Mouse (Mus musculus): Measurements from ENCODE around the gene Tbcel. TPM values are rescaled to one million over a fixed set of nuclear protein-coding genes. Genes with fewer than 3 reads are reported as not detected.

Tbcel gene
- total RNA-seq, 2 experiments from 2014 or later, result 15.1 to 18.7 TPM

GRCm38 (mm10) chr9:42490589-42491382, 16.8 kb downstream of the Tbcel start:
- no peak for DNase-seq
- intact Hi-C loops (cut with DNase I), result no loop called here

GRCm38 (mm10) chr9:42488071-42488470, 19.5 kb downstream of the Tbcel start:
- intact Hi-C loops (cut with DNase I), result no loop called here
- DNase-seq, result no peak

- DNase-seq, result no peak
- intact Hi-C loops (cut with DNase I), result no loop called here
These were observed 20.7 kb downstream of the Tbcel start for GRCm38 (mm10) chr9:42486913-42487312.

GRCm38 (mm10) chr9:42484667-42485066, 22.9 kb downstream of the Tbcel start:
- DNase-seq, result no peak
- intact Hi-C loops (cut with DNase I), result no loop called here

GRCm38 (mm10) chr9:42482944-42483343, 24.7 kb downstream of the Tbcel start:
- DNase-seq, result no peak
- intact Hi-C loops (cut with DNase I), result no loop called here

GRCm38 (mm10) chr9:42476166-42476565, 31.4 kb downstream of the Tbcel start:
- no peak for DNase-seq
- intact Hi-C loops (cut with DNase I), result no loop called here

- intact Hi-C loops (cut with DNase I), result no loop called here
- DNase-seq, result no peak
These were observed 33.4 kb downstream of the Tbcel start for GRCm38 (mm10) chr9:42474244-42474643.

- intact Hi-C loops (cut with DNase I), result no loop called here
These were observed 35.5 kb downstream of the Tbcel start for GRCm38 (mm10) chr9:42471921-42472747.

GRCm38 (mm10) chr9:42471214-42471613, 36.4 kb downstream of the Tbcel start:
- peak in 1 of 2 experiments; percentile 33 for DNase-seq
- intact Hi-C loops (cut with DNase I), result no loop called here

More at GRCm38 (mm10) chr9:42471921-42472747, 35.5 kb downstream of the Tbcel start:
- peak; percentile 74 to 83 for DNase-seq

- DNase-seq, result no peak
- intact Hi-C loops (cut with DNase I), result no loop called here
These were observed 38.3 kb downstream of the Tbcel start for GRCm38 (mm10) chr9:42469323-42469722.

- intact Hi-C loops (cut with DNase I), result no loop called here
These were observed 39.2 kb downstream of the Tbcel start for GRCm38 (mm10) chr9:42468360-42468759.

GRCm38 (mm10) chr9:42467116-42467815, 40.3 kb downstream of the Tbcel start:
- DNase-seq, result no peak
- intact Hi-C loops (cut with DNase I), result no loop called here

More at GRCm38 (mm10) chr9:42468360-42468759, 39.2 kb downstream of the Tbcel start:
- DNase-seq, result no peak

- intact Hi-C loops (cut with DNase I), result no loop called here
- no peak for DNase-seq
These were observed 41.9 kb downstream of the Tbcel start for GRCm38 (mm10) chr9:42465661-42466091.

GRCm38 (mm10) chr9:42464181-42464580, 43.4 kb downstream of the Tbcel start:
- no peak for DNase-seq
- intact Hi-C loops (cut with DNase I), result no loop called here

GRCm38 (mm10) chr9:42463220-42463989, 44.2 kb downstream of the Tbcel start:
- no peak for DNase-seq
- intact Hi-C loops (cut with DNase I), result no loop called here

GRCm38 (mm10) chr9:42462585-42463219, 44.9 kb downstream of the Tbcel start:
- intact Hi-C loops (cut with DNase I), result no loop called here
- DNase-seq, result no peak

GRCm38 (mm10) chr9:42461390-42462108, 46.1 kb downstream of the Tbcel start:
- no peak for DNase-seq
- intact Hi-C loops (cut with DNase I), result no loop called here

GRCm38 (mm10) chr9:42460353-42460752, 47.3 kb downstream of the Tbcel start:
- intact Hi-C loops (cut with DNase I), result no loop called here
- DNase-seq, result no peak

- DNase-seq, result no peak
- intact Hi-C loops (cut with DNase I), result no loop called here
These were observed 47.9 kb downstream of the Tbcel start for GRCm38 (mm10) chr9:42459736-42460135.
